Mouse (Mus musculus) regulatory T cell (primary cell): Measurements from ENCODE around the gene Capns1.
"Not testable (repeated sequence)": the region's sequence is repeated elsewhere in the genome, so short reads cannot be mapped to it uniquely, and the experiment has no call there.

Experiments
- in situ Hi-C: fragments of 300-600 bp; cut with MboI, MseI; formaldehyde crosslinking; loops from one replicate; pipeline ENCODE4 v1.15.1; 2025; ENCODE audit warnings: high pct_unique_total_duplicates

Capns1 gene

DNA sequence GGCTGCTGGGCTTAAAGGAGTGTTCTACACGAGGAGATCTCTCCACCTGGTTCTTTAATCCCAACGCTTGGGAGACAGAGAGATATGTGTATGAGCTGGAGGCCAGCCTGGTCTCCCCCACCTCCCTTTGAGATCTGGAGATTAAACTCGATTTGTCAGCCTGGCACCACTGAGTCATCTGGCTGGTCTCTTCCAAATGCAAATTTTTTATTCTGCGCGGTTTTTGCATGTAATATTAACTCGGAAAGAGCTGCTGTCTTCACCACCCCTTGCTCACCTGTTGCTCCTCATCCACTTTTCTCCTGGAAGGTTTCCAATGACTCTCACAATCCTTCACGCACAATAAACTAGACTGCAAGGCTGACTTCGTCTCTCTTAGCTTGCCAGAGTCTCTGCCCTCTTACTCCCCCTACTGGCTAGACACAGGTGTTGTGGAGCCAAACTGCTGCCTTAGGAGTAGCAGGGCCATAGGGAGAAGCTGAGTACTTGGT, at the start of gene Capns1:
TSS of gene Capns1 (minus strand) at position 331 of the 491 bp plus-strand sequence.
- in situ Hi-C loops = no loop called here

DNA sequence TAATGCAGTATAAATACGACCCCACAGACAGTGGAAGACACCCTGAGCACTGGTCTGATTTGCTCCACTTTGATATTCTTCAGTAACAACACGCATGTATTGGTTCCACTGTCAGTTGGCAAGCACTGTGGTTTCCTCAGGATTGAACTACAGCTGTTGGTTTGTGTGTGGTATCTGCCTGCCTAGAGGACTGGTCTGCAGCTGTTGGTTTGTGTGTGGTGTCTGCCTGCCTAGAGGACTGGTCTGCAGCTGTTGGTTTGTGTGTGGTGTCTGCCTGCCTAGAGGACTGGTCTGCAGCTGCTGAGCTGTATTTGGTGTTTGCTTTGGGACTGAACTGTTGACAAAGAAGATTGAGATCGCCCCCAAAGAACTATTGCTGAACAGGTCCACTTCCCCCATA, 38.8 kb upstream of the Capns1 start:
- in situ Hi-C loops = not testable (repeated sequence)

DNA sequence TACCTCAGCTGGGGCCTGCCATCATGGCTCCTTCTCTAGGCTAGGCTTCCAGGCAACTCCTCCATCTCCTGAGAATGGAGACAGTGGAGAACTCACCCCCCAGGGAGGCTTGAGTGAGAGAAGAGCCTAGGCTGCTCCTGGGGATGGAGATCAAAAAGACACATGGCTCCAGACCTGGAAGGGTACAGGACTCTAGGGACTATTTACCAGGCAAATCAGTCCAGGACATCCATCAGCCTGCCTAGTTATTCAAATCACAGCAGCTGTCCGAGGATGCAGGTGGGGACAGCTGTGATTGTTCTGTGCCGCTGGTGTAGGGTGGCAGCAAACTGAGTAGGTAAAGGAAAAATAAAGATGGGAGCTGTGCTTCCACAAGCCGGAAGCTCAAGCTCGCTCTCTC, 37.0 kb upstream of the Capns1 start, which contains the start of gene Ovol3:
TSS of gene Ovol3 (minus strand) at position 101 of the 400 bp plus-strand sequence.
- in situ Hi-C loops = no loop called here

DNA sequence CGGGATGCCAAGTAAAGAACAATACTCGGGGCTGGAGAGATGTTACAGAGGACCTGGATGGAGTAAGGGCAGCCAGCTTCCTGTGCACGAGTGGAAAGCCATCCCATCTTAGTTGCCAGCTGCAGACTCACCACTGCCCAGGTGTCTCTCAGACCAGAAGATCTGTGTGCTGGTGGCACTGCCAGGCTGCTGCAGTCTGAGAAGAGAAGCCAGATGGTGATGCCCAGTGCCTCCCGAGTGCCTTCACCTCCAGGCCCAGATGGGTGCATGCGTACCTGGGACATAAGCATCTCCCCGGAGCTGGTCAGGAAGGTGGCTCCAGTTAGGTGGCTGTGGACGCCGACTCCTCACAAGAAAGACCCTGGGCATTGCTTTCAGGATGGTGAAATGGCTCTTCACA, 36.5 kb upstream of the Capns1 start:
- in situ Hi-C loops = no loop called here

DNA sequence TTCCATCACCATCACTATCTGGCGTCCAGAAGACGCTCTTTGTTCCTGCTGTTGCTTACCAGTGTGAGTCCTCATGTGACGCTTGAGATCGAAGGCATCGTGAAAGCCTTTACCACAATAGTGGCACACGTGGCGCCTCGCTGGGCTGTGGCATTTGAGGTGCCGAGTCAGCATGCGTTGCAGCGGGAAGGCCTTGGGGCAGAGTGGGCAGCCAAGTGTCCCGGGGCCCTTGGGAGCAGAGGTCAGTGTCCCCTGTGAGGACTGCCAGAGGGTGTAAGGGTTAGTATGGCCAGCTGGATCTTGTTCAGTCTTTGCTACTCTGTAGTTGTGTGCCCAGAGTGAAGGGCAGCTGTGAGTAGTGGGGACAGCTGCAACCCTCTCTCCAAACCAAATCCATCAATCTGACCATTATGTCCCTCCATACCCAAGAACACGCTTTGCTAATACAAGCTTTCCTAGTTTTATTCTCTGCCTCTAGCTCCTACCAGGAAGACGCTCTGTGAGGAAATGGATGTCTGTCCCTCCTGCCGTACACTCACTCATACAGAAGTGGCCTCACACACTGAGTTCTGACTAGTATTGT, 35.8 kb upstream of the Capns1 start:
- in situ Hi-C loops = no loop called here

DNA sequence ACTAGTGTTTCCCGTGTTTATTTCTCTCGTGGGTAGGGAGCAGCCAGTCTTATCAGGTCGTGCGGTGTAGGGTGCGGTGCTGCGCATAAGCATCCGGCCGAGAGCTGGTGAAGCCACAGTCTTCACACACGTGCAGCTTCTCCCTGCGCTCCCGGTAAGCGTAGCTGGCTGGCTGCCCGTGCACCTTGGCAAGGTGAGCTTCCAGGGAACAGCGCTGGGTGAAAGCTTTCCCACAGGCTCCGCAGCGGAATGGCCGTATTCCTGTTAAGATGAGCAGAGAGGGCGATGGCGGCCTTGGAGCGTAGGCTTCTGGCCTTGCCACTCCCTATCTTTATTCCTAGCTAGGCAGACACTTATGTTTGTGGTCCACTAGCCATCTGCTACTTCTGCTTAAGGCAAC, 34.8 kb upstream of the Capns1 start:
- in situ Hi-C loops = no loop called here

DNA sequence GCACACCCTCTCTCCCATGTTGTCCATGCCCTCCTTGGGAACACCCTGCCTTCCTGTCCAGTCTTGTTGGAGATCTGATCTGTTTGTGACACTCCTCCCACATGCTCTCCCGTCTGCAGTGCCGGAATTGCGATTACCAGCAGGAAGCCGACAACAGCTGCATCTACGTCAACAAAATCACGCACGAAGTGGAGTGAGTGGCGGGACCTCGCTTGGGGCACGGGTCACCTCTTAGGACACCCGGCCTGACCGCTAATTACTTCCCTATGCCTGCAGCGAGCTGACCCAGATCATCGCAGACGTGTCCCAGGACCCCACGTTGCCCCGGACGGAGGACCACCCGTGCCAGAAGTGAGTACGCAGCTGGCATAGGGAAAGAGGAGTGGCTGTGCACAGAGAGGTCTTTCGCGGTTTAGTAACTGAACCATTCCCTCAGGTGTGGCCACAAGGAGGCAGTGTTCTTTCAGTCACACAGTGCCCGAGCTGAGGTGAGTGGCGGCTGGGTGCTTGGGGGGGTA, 34.1 kb upstream of the Capns1 start:
- in situ Hi-C loops = no loop called here

DNA sequence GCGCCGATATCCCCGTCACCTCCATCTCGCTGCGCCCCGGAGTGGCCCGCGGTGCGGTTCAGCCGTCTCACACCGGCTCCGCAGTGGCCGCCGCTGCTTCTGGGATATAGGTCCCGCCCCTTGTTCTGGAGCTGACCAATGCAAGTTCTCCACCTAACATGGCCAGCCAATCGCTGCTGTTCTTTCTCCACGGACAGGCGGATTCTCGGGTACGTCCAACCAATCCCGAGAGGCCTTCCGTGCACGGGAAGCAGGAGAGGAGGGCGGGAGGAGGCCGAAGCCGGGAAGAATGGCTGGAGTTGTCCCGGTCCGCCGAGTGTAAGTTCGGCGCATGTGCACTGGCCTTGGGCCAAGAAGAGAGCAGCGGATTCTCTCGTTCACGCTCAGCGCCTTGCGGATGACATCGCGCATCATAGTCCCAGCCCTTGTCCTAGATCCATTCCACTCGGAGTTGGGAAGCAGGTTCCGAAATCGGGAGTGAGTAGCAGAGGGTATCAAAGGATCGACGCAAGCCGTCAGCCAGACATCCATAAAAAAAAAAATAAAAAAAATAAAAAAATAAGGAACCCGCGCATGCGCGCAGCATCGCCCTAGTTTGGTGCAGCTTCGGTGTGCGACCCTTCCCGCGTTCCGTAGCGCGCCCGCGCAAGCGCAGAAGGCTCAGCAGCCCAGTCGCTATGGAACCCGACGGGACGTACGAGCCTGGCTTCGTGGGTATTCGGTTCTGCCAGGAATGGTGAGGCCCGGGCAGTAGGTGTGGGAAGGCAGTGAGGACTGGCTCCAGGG, 33.3 kb upstream of the Capns1 start, which contains the start of the genes Polr2i and Tbcb:
TSS of gene Polr2i (plus strand) at position 280 of the 786 bp plus-strand sequence.
TSS of gene Tbcb (minus strand) at position 604 of the 786 bp plus-strand sequence.
- in situ Hi-C loops = no loop called here

DNA sequence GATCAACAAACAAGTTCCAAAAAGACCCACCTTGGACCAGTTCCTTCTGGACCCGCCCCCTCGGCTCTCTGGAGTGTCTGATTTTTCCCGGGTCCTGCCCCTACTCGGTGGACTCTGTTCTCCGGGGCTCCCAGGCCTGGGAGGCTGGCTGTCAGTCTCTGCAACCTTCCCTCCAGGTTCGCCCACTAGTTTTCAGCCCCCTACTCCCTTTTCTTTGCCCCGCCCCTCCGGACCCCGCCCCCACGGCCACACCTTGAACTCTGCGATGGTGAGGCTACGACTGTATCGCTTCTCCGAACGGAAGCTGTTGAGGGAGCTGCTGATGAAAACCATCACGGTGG, 32.7 kb upstream of the Capns1 start:
- in situ Hi-C loops = no loop called here

DNA sequence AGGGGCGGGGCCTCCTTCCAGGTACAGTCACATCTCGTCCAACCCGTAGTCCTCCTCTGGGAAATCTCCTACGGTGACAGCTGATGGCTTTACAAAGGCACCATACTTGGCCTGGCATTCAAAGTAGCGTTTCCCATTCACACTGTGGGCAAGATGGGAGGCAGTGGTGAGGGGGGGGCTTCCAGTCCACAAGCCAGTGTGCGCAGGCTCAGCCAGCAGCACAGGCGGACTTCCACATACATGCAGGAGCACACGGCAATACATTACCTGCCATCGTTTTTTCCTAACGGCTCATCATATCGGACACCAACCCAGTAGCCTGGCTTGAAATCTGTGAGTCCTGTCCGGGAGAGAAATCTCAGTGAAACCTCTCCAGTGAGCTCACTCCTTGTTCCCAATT, 25.6 kb upstream of the Capns1 start:
- in situ Hi-C loops = no loop called here

DNA sequence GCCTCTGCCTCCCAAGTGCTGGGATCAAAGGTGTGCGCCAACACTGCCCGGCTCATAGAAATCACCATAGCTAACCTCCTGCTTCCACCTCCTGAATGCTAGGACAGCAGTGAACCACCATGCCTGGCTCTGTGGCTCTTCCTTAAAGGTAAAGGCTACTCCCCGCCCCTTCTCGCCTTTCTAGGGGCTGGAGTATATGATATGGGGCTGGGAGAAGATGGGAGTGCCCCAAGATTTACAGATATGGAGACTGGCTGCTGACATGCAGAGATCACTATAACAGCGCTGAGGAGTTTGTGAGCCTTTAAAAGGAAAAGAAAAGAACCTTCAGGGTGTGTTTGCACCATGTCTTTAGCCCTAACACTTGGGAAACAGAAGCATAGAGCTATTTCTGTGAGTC, 23.6 kb upstream of the Capns1 start:
- in situ Hi-C loops = no loop called here

DNA sequence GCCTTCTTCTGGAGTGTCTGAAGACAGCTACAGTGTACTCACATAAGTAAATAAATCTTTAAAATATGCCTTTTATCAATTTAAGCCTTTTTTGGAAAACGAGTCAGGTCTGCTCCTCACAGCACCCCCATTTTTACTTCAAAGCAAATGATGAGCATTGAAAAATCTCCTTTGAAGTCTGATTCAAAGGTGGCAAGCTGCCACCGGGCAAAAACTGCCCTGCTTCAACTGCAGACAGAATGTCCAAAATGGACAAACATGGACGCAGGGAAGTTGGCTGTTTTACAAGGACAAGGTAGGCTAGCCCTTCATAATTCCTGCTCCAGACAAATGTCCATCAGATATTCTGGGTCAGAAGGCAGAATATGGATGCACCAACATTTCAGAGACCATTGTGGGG, 22.8 kb upstream of the Capns1 start:
- in situ Hi-C loops = no loop called here

DNA sequence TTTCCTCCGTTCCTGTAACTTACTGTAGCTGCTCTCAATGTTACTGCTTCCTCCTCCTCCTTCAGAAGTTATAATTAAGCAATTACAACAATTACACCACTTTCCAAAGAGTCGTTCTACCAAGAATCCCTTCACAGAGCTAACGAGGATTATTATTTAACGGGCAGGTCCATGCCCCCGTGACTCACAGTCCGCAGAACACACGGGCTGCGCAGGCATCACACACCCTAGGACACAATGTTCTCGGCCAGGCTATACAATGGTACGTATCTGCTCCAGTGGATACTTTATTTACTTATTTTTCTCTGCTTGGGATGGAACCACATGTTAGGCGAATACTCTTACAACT, 21.4 kb upstream of the Capns1 start:
- in situ Hi-C loops = no loop called here

DNA sequence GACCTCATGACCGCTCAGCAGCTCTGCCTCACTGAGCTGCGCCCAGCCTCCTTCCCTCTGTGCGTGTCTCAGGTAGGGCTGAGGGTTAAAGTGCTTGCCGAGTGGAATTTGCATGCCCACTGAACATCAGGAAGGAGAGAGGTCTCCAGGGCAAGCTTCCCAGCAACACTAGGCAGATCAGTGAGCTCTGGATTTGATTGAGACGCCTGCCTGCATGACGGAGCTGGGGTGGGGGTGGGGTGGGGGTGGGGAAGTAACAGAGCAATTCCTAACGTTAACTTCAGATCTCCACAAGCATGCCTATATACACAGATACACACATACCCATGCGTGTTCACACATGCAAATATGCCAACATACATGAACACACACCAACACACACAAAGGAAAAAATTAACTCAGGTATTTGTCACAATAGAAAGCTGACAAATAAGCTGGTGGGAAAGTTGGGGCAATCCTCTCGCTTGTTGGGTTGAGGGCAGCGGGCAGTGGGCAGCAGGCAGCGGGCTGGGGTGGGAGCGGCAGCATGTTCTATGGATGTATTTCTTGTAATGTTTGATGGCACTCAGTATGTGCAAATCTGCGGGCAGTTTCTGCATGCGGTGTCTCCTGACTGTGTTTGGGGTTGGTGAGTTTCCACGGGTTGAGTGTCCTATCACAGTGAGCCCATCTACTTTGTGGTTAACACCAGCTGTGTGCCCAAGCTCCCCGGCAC, 20.8 kb upstream of the Capns1 start:
- in situ Hi-C loops = no loop called here

DNA sequence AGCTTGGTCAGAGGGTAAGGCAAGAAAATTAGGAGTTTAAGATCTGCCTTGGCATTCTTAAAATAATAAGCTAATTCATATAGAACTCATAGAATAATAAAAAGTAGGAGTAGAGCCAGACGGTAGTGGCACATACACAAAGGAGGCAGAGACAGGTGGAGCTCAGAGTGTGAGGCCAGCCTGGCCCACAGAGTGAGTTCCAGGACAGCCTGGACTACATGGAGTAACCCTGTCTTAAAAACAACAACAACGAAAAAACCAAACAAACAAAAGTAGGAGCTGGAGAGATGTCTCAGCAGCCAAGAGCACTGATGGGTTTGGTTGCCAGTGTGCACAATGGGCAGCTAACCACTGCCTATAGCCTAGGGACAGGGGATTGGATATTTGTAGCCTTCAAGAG, 18.7 kb upstream of the Capns1 start:
- in situ Hi-C loops = no loop called here

DNA sequence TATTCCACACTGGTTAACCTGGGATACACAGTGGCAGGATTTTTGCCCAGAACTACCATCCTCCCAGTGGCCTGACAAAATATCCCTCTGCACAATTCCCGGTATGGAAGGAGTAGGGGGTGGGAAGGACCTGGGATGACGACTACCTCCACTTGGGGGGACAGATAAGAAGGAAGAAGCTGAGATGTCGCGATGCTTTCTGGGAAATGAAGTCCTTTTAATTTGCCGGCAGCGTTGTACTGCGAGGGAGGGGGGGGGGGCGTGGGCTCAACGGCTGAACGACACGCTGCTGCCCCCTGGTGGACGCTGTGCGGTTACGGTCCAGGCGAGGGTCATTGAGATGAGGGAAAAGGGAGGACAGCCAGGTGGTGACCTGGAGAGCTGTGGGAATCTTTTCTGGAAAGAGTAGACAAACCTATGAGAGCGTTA, 18.1 kb upstream of the Capns1 start:
- in situ Hi-C loops = no loop called here

DNA sequence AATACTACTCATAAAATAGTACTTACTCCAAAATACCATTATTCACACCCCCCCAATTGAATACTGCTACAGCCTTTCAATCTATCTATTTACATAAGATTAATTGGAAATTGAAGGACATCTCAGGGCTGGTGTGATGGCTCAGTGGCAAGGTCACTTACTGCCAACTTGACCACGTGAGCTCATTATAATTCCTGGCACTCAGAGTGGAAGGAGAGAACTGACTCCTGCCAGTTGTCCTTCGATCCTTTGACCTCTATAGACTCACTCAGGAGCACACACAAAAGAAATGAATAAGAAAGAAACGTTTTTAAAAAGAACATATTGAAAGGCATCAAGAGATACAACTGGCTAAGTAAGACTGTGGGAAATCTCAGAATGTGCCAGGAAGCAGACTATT, 17.3 kb upstream of the Capns1 start:
- in situ Hi-C loops = no loop called here

DNA sequence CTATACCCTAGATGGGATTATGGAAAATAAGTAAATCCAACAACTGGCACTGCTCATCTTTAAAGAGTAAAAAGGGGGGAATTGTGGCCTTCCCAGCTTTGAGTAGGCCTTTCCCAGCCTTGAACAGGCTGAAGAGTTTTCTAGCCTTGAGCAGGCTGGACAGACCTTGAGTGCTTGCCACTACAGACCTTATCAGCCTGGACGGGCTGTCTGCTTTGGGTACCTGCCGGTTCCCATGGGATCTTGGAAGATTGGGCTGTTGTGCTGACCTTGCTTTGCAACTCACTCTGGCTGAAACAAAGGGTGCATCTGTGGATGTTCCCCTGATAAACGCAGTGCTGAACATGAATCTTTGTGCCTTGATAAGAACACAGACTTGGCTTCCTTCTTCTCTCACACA, 15.3 kb upstream of the Capns1 start:
- in situ Hi-C loops = loop anchor here (5.0 kb wide), 1 partner anchor 42 kb away; no protein-coding TSS in a partner anchor

DNA sequence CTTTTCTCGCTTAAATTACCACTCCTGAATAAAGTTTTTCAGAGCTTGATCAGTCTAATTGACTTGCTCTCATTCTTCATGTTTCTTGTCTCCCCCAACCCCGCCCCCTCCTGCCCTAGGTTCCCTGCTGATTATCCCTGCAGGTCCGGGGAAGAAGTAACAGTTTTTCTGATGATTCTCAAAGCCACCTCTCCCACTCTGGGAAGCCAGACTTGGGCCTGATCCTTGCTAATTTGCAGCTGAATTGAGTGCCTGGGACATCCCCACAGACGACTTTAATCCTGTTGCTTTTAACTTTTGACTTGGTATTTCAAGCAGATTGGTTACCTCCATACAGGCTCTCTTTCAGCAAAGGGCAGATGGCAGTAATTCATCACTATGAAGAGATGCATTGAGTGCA, 12.4 kb upstream of the Capns1 start:
- in situ Hi-C loops = loop anchor here (5.0 kb wide), 1 partner anchor 39 kb away; no protein-coding TSS in a partner anchor

DNA sequence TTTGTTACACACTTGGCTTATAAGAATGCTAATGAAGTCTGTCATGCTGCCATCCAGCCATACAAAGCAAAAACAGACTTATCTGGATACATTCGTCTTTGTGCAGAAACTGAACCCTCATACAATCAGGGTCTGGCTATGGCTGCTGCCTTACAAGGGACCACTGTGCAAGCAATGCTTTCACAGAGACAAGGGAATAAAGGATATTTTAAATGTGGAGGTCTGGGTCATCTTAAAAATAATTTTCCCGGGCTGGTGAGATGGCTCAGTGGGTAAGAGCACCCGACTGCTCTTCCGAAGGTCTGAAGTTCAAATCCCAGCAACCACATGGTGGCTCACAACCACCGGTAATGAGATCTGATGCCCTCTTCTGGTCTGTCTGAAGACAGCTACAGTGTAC, 7.8 kb upstream of the Capns1 start:
- in situ Hi-C loops = not testable (repeated sequence)

DNA sequence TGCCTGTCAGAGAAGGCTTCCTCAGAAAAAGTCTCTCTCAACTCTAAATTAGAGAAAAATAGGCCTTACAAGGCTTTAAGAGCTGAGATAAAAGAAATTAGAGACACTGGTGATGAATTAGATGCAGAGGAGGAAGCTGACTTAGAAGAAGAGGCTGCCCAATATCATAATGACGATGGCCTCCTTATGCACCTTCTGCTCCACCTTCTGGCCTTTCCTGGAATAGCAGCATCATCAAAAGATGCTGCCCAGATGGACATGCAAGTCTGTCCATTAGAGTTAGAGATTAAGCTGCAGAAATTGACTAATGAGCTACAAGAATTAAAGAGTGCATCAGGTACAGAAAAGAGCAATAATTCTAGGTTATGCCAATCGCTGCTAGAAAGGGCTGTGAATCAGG, 6.8 kb upstream of the Capns1 start:
- in situ Hi-C loops = no loop called here

DNA sequence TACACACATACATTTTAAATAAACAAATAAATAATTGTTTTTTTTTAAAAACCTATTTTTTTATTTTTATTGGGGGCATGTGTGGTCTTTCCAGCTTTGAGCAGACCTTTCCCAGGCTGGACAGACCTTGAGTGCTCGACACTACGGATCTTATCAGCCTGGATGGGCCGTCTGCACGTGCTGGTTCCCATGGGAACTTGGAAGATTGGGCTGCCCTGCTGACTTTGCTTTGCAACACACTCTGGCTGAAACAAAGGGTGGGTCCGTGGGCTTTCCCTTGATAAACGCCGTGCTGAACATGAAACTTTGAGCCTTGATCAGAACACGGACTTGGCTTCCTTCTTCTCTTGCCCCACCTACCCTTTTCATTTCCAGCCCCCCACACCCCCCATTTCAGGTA, 5.8 kb upstream of the Capns1 start:
- in situ Hi-C loops = no loop called here
